Mouse (Mus musculus) heart, embryonic 15.5 days (tissue): Measurements from ENCODE around the gene Armc5. TPM values are rescaled to one million over a fixed set of nuclear protein-coding genes. Genes with fewer than 3 reads are reported as not detected.

ENCODE experiments used
- ATAC-seq: fragments of 200-750 bp; cut with Nextera tagmentation; replicated peaks from 2 replicates; pipeline ENCODE4 v1.8.0; 2017; ENCODE audit warnings: low read depth, moderate TSS enrichment; ENCODE audit not compliant: insufficient number of reproducible peaks, insufficient read depth, low FRiP score
- H3K27ac ChIP-seq: fragments of 300-500 bp; sonication (generic); 2 replicates; pipeline ENCODE4 v1.5.1; 2015; ENCODE audit warnings: mild to moderate bottlenecking, inconsistent platforms
- H3K27me3 ChIP-seq: fragments of 300-500 bp; sonication (generic); 2 replicates; pipeline ENCODE4 v1.6.1; 2015; ENCODE audit warnings: inconsistent platforms
- H3K36me3 ChIP-seq: fragments of 300-500 bp; sonication (generic); 2 replicates; pipeline ENCODE4 v1.6.1; 2015; ENCODE audit warnings: mild to moderate bottlenecking, inconsistent platforms
- H3K4me1 ChIP-seq: fragments of 300-500 bp; sonication (generic); replicated peaks from 2 replicates; pipeline ENCODE4 v1.6.1; 2015; ENCODE audit warnings: inconsistent platforms
- H3K4me2 ChIP-seq: fragments of 300-500 bp; sonication (generic); 2 replicates; pipeline ENCODE4 v1.6.1; 2015; ENCODE audit warnings: inconsistent platforms, mild to moderate bottlenecking, moderate library complexity
- H3K4me3 ChIP-seq: fragments of 300-500 bp; sonication (generic); 2 replicates; pipeline ENCODE4 v1.5.1; 2015; ENCODE audit warnings: mild to moderate bottlenecking, inconsistent platforms
- H3K9ac ChIP-seq: fragments of 300-500 bp; sonication (generic); 2 replicates; pipeline ENCODE4 v1.6.1; 2015; ENCODE audit warnings: mild to moderate bottlenecking, inconsistent platforms
- H3K9me3 ChIP-seq: fragments of 300-500 bp; sonication (generic); replicated peaks from 2 replicates; pipeline ENCODE4 v1.6.1; 2016; ENCODE audit warnings: inconsistent platforms
- whole genome bisulfite sequencing: fragments of 180-500 bp; shearing (Covaris S2); methylation state at CpG from one replicate; pipeline ENCODE4 v1.1.7; 2015; ENCODE audit warnings: mixed read lengths; 5-methylcytosine and 5-hydroxymethylcytosine counted together
- polyA plus RNA-seq: library from polyadenylated mRNA; unstranded; fragments of >200 nt; fragmentation: Nextera tagmentation; extraction: Ambion mirVana; gene quantifications from 2 replicates; pipeline ENCODE4 v1.2.1, GENCODE M21; 2015

Gene Armc5
- polyA plus RNA-seq, 1 experiment from 2014 or later: 11.5 TPM

DNA sequence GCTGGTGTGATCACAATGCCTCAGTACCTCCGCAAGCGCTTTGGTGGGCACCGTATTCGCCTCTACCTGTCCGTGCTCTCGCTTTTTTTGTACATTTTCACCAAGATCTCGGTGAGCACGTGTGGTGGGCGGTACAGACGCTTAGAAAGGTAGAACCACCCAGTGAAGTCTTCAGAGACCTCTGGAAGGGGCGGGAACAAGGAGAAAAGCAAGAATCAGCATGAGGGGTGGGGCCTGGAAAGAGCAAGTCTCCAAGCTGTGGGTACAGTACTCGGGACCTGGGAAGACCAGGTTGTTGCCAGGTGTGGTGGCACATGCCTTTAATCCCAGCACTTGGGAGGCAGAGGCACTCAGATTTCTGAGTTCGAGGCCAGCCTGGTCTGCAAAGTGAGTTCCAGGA is 30.2 kb downstream of the Armc5 start:
- H3K4me2 ChIP-seq: no peak overlapping the region
- no peak overlapping the region for H3K9ac ChIP-seq
- no peaks in the 10 kb centered on the region for H3K9me3 ChIP-seq
- H3K36me3 ChIP-seq: peaks cover 8% of the 10 kb centered on the region; the same call in 1 of the 2 replicates
- no peaks in the 10 kb centered on the region for H3K27me3 ChIP-seq
- H3K4me1 ChIP-seq: peaks cover 6% of the 10 kb centered on the region
- ATAC-seq: no peak
- H3K27ac ChIP-seq: no peak overlapping the region
- H3K4me3 ChIP-seq: no peak overlapping the region
- WGBS: 58% methylated on average over 13 of the region's 13 CpGs

DNA sequence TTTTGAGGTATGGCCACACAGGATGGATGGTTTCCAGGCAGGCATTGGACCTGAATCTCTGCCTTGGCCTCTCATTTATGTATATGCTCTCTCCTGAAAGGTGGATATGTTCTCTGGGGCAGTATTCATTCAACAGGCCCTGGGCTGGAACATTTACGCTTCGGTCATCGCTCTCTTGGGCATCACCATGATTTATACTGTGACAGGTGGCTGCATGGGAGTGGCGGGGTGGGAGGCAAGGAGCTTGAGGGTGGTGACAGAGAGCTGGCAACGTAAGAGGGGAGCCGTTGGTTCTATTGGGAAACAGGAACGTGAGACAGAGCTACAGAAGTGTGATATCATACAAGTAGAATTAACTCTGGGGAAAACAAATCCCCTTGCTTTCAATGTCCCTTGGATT is 30.7 kb downstream of the Armc5 start:
- no peak for ATAC-seq
- Histone ChIP-seq H3K27ac (no peak overlapping the region), H3K9ac (no peak overlapping the region), H3K4me2 (no peak overlapping the region), H3K9me3 (no peaks in the 10 kb centered on the region), H3K36me3 (peaks cover 8% of the 10 kb centered on the region; the same call in 1 of the 2 replicates), H3K27me3 (no peaks in the 10 kb centered on the region), H3K4me3 (no peak overlapping the region), H3K4me1 (peaks cover 6% of the 10 kb centered on the region)
- 73% methylated on average over 7 of the region's 7 CpGs for WGBS

DNA sequence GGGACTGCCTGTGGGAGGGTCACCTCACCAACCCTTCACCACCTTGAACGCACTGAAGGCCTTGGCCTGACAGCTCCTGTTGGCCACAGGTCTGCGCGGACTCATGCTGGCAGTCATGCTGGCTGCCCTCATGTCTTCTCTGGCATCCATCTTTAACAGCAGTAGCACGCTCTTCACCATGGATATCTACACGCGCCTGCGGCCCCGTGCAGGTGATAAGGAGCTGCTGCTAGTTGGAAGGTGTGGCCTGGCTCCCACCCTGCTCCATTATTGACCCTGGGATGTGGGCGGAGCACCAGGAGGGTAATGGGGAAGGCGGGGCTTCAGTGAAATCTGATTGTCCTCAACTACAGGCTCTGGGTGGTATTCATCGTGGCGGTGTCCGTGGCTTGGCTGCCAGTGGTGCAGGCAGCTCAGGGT is 33.3 kb downstream of the Armc5 start:
- Histone ChIP-seq H3K36me3 (peaks cover 33% of the 10 kb centered on the region), H3K4me2 (no peak overlapping the region), H3K27me3 (no peaks in the 10 kb centered on the region), H3K4me1 (peaks cover 6% of the 10 kb centered on the region), H3K9me3 (no peaks in the 10 kb centered on the region), H3K4me3 (no peak overlapping the region), H3K27ac (no peak overlapping the region), H3K9ac (no peak overlapping the region)
- WGBS: 35% methylated on average over 13 of the region's 13 CpGs
- ATAC-seq: peak; percentile 60; the same call in 1 of the 2 replicates

DNA sequence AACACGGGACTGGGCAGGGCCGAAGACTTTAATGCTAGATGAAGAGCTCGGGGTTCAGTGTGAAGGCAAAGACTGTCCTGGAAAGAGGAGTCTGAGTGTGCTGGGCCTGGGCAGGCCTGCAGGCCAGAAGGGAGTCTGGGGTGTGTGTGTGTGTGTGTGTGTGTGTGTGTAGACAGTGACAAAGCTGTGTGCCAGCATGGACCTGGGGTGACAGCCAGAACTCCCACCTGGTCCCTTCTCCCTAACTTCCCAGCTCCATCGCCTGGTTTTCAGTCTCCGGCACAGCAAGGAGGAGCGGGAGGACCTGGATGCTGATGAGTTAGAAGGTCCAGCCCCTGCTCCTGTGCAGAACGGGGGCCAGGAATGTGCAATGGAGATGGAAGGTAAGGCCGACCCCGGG is 34.4 kb downstream of the Armc5 start:
- H3K27ac ChIP-seq: no peak overlapping the region
- ATAC-seq: no peak
- H3K36me3 ChIP-seq: peaks cover 35% of the 10 kb centered on the region
- H3K4me2 ChIP-seq: no peak overlapping the region
- 89% methylated on average over 9 of the region's 9 CpGs for WGBS
- no peak overlapping the region for H3K9ac ChIP-seq
- H3K4me1 ChIP-seq: peaks cover 6% of the 10 kb centered on the region
- H3K4me3 ChIP-seq: no peak overlapping the region
- no peaks in the 10 kb centered on the region for H3K9me3 ChIP-seq
- no peaks in the 10 kb centered on the region for H3K27me3 ChIP-seq

DNA sequence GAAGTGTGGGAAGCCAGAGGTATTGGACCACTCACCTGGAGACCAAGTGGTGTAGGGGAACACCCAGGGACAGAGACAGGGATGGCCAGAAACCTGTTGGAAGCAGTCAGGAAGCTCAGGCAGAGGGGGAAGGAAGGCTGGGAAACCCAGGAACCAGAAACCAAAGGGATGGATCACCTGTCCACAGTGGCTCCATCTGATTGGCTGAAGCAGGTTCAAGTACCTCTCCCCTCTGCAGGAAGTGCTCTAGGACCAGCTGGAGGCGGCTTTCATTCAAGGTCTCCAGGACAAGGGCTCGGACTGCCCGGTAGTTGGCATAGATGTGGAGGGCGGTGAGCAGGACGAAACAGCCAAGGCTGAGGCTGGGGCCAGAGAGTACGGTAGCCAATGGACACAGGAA is 38.9 kb downstream of the Armc5 start:
- Histone ChIP-seq H3K4me2 (no peak overlapping the region), H3K27ac (no peak overlapping the region), H3K9ac (no peak overlapping the region), H3K4me1 (no peaks in the 10 kb centered on the region), H3K9me3 (no peaks in the 10 kb centered on the region), H3K4me3 (no peak overlapping the region), H3K36me3 (peaks cover 50% of the 10 kb centered on the region), H3K27me3 (no peaks in the 10 kb centered on the region)
- WGBS: 89% methylated on average over 6 of the region's 6 CpGs
- ATAC-seq: no peak

DNA sequence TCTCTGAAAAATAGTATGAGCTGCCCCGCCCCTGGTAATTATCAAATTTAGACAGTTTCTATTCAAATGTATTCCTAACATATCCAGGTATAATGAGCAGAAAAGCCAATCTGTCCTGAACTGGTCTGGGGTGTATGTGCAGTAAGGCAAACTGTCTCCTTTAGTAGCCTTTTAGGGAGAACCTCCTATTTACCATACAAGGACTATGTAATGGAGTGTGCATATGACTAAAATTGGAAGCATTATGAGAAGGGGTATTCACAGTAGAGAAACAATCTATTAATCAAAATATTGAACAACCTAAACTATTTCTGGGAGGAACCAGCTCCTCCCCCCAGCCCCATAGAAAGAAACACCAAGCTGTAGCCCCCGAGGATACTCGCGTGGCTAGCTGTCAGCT is 42.6 kb downstream of the Armc5 start:
- Histone ChIP-seq H3K27me3 (no peaks in the 10 kb centered on the region), H3K4me2 (no peak overlapping the region), H3K9ac (no peak overlapping the region), H3K36me3 (peaks cover 24% of the 10 kb centered on the region), H3K4me3 (no peak overlapping the region), H3K27ac (no peak overlapping the region), H3K9me3 (no peaks in the 10 kb centered on the region), H3K4me1 (peaks cover 5% of the 10 kb centered on the region)
- no peak for ATAC-seq
- 87% methylated on average over 4 of the region's 4 CpGs for WGBS

DNA sequence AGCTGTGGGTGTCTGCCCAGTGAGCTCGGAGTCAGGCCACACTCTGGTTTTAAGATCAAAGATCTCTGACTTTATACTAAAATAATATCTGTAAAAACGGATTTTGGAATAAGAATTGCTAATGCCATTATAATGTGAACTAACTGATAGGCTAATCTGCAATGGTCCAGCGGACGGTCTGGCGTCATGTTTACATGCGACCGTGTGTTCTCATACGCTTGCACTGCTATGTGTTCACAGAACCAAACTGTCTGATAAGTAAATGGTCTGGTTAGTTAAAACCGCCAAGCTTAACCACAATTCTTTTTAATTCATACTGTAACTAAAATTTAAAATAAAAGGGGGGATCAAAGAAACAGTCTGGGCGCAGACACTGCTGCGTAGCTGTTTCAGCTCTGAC is 44.6 kb downstream of the Armc5 start:
- peaks cover 5% of the 10 kb centered on the region for H3K4me1 ChIP-seq
- no peaks in the 10 kb centered on the region for H3K27me3 ChIP-seq
- H3K27ac ChIP-seq: no peak overlapping the region
- no peak overlapping the region for H3K9ac ChIP-seq
- H3K9me3 ChIP-seq: no peaks in the 10 kb centered on the region
- no peak for ATAC-seq
- no peak overlapping the region for H3K4me2 ChIP-seq
- 80% methylated on average over 11 of the region's 11 CpGs for WGBS
- no peak overlapping the region for H3K4me3 ChIP-seq
- peaks cover 15% of the 10 kb centered on the region; the same call in 1 of the 2 replicates for H3K36me3 ChIP-seq

DNA sequence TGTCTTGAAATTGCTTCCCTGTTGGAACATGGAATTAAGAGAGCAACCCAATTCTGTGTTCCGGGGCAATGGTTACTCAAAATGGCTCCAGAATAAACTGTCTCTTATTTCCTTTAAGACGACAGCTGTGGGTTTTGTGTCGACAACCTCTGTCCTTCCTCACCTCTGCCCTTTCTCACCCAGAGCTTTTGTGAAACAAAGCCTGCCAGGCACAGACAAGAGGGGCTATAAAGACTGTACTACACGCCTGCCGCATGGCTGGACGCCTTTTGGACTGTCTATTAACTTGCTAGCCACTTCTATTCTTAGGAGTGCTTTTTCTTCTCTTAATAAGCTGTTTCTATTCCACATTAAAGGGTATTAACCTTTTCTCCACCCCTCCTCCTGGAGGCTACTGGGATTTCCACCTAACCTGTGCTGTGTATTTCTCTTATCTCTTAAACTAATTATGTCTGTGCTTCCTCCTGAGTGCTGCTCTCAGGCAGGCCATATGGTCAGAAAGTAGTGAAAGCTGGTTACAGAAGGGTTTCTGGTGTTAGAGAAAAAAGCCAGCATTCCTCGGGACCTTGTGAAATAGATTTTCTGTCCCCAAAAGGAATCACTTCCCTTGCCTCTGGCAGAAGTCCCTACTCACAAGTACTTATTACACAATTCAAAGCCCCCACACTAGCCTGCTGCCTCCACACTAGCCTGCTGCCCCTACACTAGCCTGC is 45.5 kb downstream of the Armc5 start:
- WGBS: 29% methylated on average over 7 of the region's 7 CpGs
- no peaks in the 10 kb centered on the region for H3K9me3 ChIP-seq
- peaks cover 5% of the 10 kb centered on the region for H3K4me1 ChIP-seq
- H3K4me2 ChIP-seq: no peak overlapping the region
- peak overlapping the region; percentile 0; the same call in 1 of the 2 replicates for H3K27ac ChIP-seq
- ATAC-seq: no peak
- no peak overlapping the region for H3K9ac ChIP-seq
- no peaks in the 10 kb centered on the region for H3K27me3 ChIP-seq
- H3K36me3 ChIP-seq: peaks cover 13% of the 10 kb centered on the region
- H3K4me3 ChIP-seq: no peak overlapping the region

DNA sequence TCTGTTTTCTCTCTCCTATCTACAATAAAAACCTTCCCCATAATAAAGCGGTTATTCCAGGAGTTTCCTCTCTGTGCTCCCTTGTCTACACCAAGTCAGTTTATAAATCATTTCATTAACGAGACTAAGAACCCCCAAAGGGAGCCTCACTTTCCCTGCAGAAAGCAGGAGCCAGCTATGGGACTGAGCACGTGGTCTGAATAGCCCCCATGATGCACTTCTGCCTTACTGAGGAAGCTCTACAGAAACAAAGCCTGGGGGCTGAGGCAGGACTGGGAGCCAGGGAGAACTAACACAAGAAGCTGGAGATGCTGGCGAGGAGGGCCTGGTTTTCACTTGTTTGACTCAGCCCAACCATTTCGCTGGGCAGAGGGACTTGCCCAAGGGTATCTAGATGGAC is 46.9 kb downstream of the Armc5 start:
- Histone ChIP-seq H3K27ac (no peak overlapping the region), H3K4me1 (peaks cover 15% of the 10 kb centered on the region), H3K4me2 (no peak overlapping the region), H3K27me3 (no peaks in the 10 kb centered on the region), H3K36me3 (peaks cover 13% of the 10 kb centered on the region), H3K9ac (no peak overlapping the region), H3K9me3 (no peaks in the 10 kb centered on the region), H3K4me3 (no peak overlapping the region)
- ATAC-seq: no peak
- WGBS: 66% methylated on average over 5 of the region's 5 CpGs

DNA sequence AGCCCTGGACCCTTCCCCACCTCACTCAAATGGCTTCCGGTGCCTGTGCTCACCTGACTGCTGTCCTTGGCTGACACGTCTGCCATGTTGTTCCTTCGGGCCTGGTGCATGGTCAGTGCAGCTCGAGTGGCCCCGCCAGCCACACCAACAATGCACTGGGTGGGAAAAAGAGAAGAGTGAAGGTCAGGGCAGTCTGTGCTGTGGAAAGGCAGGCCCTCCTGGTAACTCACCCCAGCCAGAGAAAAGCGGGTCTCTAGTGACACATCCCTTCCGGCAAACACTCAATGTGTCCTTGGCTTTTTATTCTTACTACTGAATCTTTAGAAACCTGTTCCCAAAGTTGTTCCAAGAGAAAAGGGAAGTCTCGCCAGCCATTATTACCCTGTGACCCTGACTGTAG is 47.9 kb downstream of the Armc5 start:
- no peak overlapping the region for H3K27ac ChIP-seq
- H3K9me3 ChIP-seq: no peaks in the 10 kb centered on the region
- peaks cover 20% of the 10 kb centered on the region for H3K4me1 ChIP-seq
- no peak overlapping the region for H3K4me2 ChIP-seq
- H3K27me3 ChIP-seq: no peaks in the 10 kb centered on the region
- no peak overlapping the region for H3K9ac ChIP-seq
- H3K4me3 ChIP-seq: no peak overlapping the region
- ATAC-seq: no peak
- peaks cover 15% of the 10 kb centered on the region for H3K36me3 ChIP-seq
- WGBS: 81% methylated on average over 8 of the region's 8 CpGs

DNA sequence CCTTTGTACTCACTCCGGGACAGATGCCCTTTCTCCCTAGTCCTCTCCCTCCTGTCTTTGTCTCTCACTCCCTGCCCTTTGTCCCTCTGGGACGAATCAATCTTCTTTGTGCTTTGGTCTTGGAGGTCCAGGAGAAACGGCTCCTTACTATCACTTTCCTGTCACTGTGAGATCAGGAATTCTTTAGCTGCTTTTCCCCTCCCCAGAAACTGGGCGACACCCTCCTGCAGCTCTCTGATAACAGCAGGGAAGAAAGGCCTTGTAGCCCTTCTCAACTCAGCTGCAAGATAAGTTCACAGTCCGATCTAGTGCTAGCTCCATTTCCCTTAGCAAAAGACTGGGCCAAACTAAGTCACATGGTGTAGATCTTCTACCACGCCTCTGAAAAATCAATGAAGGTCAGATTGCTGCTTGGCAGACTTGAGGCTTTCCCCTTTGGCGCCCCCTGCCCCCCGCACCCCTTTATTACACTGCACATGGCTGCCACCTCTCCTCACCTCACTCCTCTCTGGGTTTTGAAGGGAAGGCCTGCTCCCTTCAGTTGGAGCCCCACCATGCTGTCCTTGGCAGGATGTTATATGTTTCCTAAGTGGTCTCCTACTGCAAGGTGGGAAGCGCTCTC is 51.9 kb downstream of the Armc5 start:
- Histone ChIP-seq H3K9ac (no peak overlapping the region), H3K36me3 (peaks cover 8% of the 10 kb centered on the region), H3K4me3 (0 out of 2 replicates have a peak overlapping the region, but pooled peaks have one; percentile 4), H3K27me3 (no peaks in the 10 kb centered on the region), H3K9me3 (no peaks in the 10 kb centered on the region), H3K4me2 (peak overlapping the region; percentile 38), H3K27ac (peak overlapping the region; percentile 61), H3K4me1 (peaks cover 14% of the 10 kb centered on the region)
- ATAC-seq: peak; percentile 72
- 23% methylated on average over 9 of the region's 9 CpGs for WGBS
